Mouse (Mus musculus) myocyte (in vitro differentiated cells): ENCODE measurements around the gene Mmp14. TPM values are rescaled to one million over a fixed set of nuclear protein-coding genes. Genes with fewer than 3 reads are reported as not detected.

Experiments
- H3K27me3 ChIP-seq: one replicate; pipeline ENCODE4 v1.6.1; 2011; ENCODE audit not compliant: control insufficient read depth, insufficient read depth, insufficient read length
- H3K36me3 ChIP-seq: one replicate; pipeline ENCODE4 v1.6.1; 2011; ENCODE audit not compliant: control insufficient read depth, insufficient read depth
- H3K4me2 ChIP-seq: one replicate; pipeline ENCODE4 v1.6.1; 2011; ENCODE audit warnings: low read depth, control low read depth
- H3K4me3 ChIP-seq: one replicate; pipeline ENCODE4 v1.5.1; 2011; ENCODE audit warnings: mild to moderate bottlenecking, control low read depth, moderate library complexity
- H3K79me2 ChIP-seq: one replicate; pipeline ENCODE4 v1.6.1; 2011; ENCODE audit not compliant: control insufficient read depth, insufficient read depth
- H3ac ChIP-seq: one replicate; pipeline ENCODE4 v1.6.1; 2011; ENCODE audit not compliant: control insufficient read depth, insufficient read length
- CEBPB ChIP-seq: IDR thresholded peaks from 2 replicates; pipeline ENCODE4 v1.6.1; 2011; ENCODE audit warnings: mild to moderate bottlenecking, moderate library complexity; ENCODE audit not compliant: poor library complexity, insufficient read depth, severe bottlenecking
- E2F4 ChIP-seq: IDR thresholded peaks from one replicate; pipeline ENCODE4 v1.6.1; 2011; ENCODE audit warnings: mild to moderate bottlenecking, control low read depth, moderate library complexity; ENCODE audit not compliant: insufficient read depth
- MAX ChIP-seq: IDR thresholded peaks from one replicate; pipeline ENCODE4 v1.6.1; 2011; ENCODE audit warnings: low read depth, mild to moderate bottlenecking, control low read depth
- MYOD1 ChIP-seq, 3 experiments: IDR thresholded peaks; one replicate each; pipeline ENCODE4 v1.6.1; 2011; ENCODE audit warnings: control low read depth in 2 of 3, low read depth in 2 of 3, mild to moderate bottlenecking in 2 of 3, moderate library complexity in 1 of 3; ENCODE audit not compliant: insufficient read length in 2 of 3, control insufficient read depth in 1 of 3
- MYOG ChIP-seq, 3 experiments: IDR thresholded peaks; one replicate each; pipeline ENCODE4 v1.6.1; 2011; ENCODE audit warnings: control low read depth in 2 of 3, low read depth in 2 of 3, mild to moderate bottlenecking in 2 of 3; ENCODE audit not compliant: insufficient read length in 2 of 3, control insufficient read depth in 1 of 3, insufficient read depth in 1 of 3
- POLR2A ChIP-seq: IDR thresholded peaks from one replicate; pipeline ENCODE4 v1.6.1; 2011; ENCODE audit warnings: low read depth, mild to moderate bottlenecking, control low read depth, moderate library complexity; ENCODE audit not compliant: insufficient read length
- POLR2AphosphoS2 ChIP-seq: IDR thresholded peaks from one replicate; pipeline ENCODE4 v1.6.1; 2011; ENCODE audit warnings: low read depth, control low read depth; ENCODE audit not compliant: insufficient read length
- REST ChIP-seq: IDR thresholded peaks from one replicate; pipeline ENCODE4 v1.6.1; 2011; ENCODE audit warnings: mild to moderate bottlenecking, control low read depth, moderate library complexity; ENCODE audit not compliant: insufficient read depth, insufficient read length
- SRF ChIP-seq: IDR thresholded peaks from one replicate; pipeline ENCODE4 v1.6.1; 2011; ENCODE audit warnings: low read depth; ENCODE audit not compliant: control insufficient read depth, insufficient read length
- TCF12 ChIP-seq: IDR thresholded peaks from one replicate; pipeline ENCODE4 v1.6.1; 2011; ENCODE audit warnings: mild to moderate bottlenecking, control low read depth; ENCODE audit not compliant: poor library complexity, insufficient read depth, severe bottlenecking
- TCF3 ChIP-seq: IDR thresholded peaks from one replicate; pipeline ENCODE4 v1.6.1; 2011; ENCODE audit warnings: low read depth, control low read depth; ENCODE audit not compliant: insufficient read length
- USF1 ChIP-seq: IDR thresholded peaks from one replicate; pipeline ENCODE4 v1.6.1; 2011; ENCODE audit warnings: low read depth, mild to moderate bottlenecking, control low read depth, moderate library complexity
- polyA plus RNA-seq: library from polyadenylated mRNA; unstranded; fragments of >200 nt; fragmentation: generic; extraction: Trizol; gene quantifications from one replicate; pipeline ENCODE4 v1.2.1, GENCODE M21; 2012; ENCODE audit warnings: missing spikeins

Mmp14 gene
- polyA plus RNA-seq, 1 experiment, result 108 TPM

GRCm38 (mm10) chr14:54439155-54439554 is 7.7 kb downstream of the Mmp14 start:
- no peak overlapping the region for H3K4me2 ChIP-seq
- TF ChIP-seq USF1 (no peak), POLR2AphosphoS2 (no peak), MYOG (IDR thresholded peaks at IDR 0.05; ENCODE audit: control insufficient read depth in 1 of 3, insufficient read depth in 1 of 3, insufficient read length in 2 of 3, low read depth in 2 of 3) (no peak), TCF3 (no peak), REST (no peak), SRF (no peak), CEBPB (no peak), MAX (no peak)
- peaks cover 22% of the 10 kb centered on the region for H3K79me2 ChIP-seq
- peaks cover 17% of the 10 kb centered on the region for H3K36me3 ChIP-seq
- H3K4me3 ChIP-seq, result no peak overlapping the region
- no peaks in the 10 kb centered on the region for H3K27me3 ChIP-seq
- no peak overlapping the region for H3ac ChIP-seq

GRCm38 (mm10) chr14:54439610-54440009 is 8.2 kb downstream of the Mmp14 start:
- TF ChIP-seq TCF12 (no peak), SRF (no peak), USF1 (no peak), REST (no peak), CEBPB (no peak), TCF3 (no peak), MAX (no peak)
- no peak overlapping the region for H3K4me3 ChIP-seq
- no peak overlapping the region for H3ac ChIP-seq
- no peak overlapping the region for H3K4me2 ChIP-seq
- peaks cover 18% of the 10 kb centered on the region for H3K79me2 ChIP-seq
- peaks cover 17% of the 10 kb centered on the region for H3K36me3 ChIP-seq
- H3K27me3 ChIP-seq, result no peaks in the 10 kb centered on the region

GRCm38 (mm10) chr14:54440538-54440937 is 9.1 kb downstream of the Mmp14 start:
- Histone ChIP-seq H3K4me3 (no peak overlapping the region), H3K27me3 (no peaks in the 10 kb centered on the region), H3K79me2 (peaks cover 10% of the 10 kb centered on the region), H3K36me3 (peaks cover 17% of the 10 kb centered on the region), H3ac (no peak overlapping the region), H3K4me2 (no peak overlapping the region)
- TF ChIP-seq TCF12 (no peak), POLR2AphosphoS2 (peak; percentile 23), E2F4 (no peak), MAX (no peak)

GRCm38 (mm10) chr14:54441365-54441764 is 10.0 kb downstream of the Mmp14 start:
- no peak overlapping the region for H3K4me3 ChIP-seq
- H3ac ChIP-seq, result no peak overlapping the region
- no peak overlapping the region for H3K4me2 ChIP-seq
- TF ChIP-seq MAX (no peak), SRF (no peak), TCF12 (no peak)
- no peaks in the 10 kb centered on the region for H3K27me3 ChIP-seq
- H3K36me3 ChIP-seq, result peaks cover 17% of the 10 kb centered on the region
- peaks cover 2% of the 10 kb centered on the region for H3K79me2 ChIP-seq

- Histone ChIP-seq H3K4me3 (no peak overlapping the region), H3K27me3 (no peaks in the 10 kb centered on the region), H3K79me2 (no peaks in the 10 kb centered on the region), H3ac (no peak overlapping the region), H3K36me3 (peaks cover 17% of the 10 kb centered on the region), H3K4me2 (no peak overlapping the region)
- no peak for TF ChIP-seq REST
- no peak for TF ChIP-seq TCF12
- TF ChIP-seq POLR2AphosphoS2, result no peak
- TF ChIP-seq MYOD1 (IDR thresholded peaks at IDR 0.05; ENCODE audit: control insufficient read depth in 1 of 3, insufficient read length in 2 of 3, low read depth in 2 of 3), result no peak
- no peak for TF ChIP-seq E2F4
- TF ChIP-seq MAX, result no peak
- no peak for TF ChIP-seq CEBPB
- TF ChIP-seq USF1, result no peak
- no peak for TF ChIP-seq MYOG (IDR thresholded peaks at IDR 0.05; ENCODE audit: control insufficient read depth in 1 of 3, insufficient read depth in 1 of 3, insufficient read length in 2 of 3, low read depth in 2 of 3)
- TF ChIP-seq POLR2A, result no peak
Measured at GRCm38 (mm10) chr14:54442548-54442947, 11.1 kb downstream of the Mmp14 start.

- Histone ChIP-seq H3K36me3 (peaks cover 17% of the 10 kb centered on the region), H3K4me2 (no peak overlapping the region), H3K27me3 (no peaks in the 10 kb centered on the region), H3ac (no peak overlapping the region), H3K79me2 (no peaks in the 10 kb centered on the region), H3K4me3 (no peak overlapping the region)
- TF ChIP-seq MAX (no peak), POLR2AphosphoS2 (peak; percentile 23)
Measured at GRCm38 (mm10) chr14:54443196-54443595, 11.8 kb downstream of the Mmp14 start.
